Mouse (Mus musculus): ENCODE results near the gene Ip6k3. TPM values are rescaled to one million over a fixed set of nuclear protein-coding genes. Genes with fewer than 3 reads are reported as not detected.
A peak's percentile ranks its signal among the peaks of the same experiment; 100 is the strongest.

Gene Ip6k3
- polyA plus RNA-seq, 2 experiments: 0.04 TPM; not detected in 1

DNA sequence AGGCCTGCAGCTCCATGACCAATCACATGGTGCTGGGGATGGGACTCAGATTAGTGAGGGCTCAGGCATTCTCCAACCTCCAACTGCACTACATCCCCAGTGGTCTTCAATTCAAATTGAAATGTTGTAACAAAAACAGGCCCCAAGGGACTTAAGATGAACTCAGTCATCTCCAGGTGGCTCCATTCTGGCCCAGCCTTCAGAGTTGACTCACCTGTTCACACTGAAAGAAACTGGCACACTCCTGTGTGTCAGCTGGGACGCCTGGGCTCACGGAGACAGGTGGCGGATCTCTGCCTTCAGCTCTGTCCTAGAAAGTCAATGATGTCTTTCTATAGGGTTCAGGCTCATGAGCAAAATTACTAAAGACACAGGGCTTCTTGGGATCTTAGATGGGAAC, 18.5 kb upstream of the Ip6k3 start:
- Histone ChIP-seq H3K4me3 (ENCODE audit: insufficient read depth in 1 of 2, low read depth in 2 of 2, low read length in 2 of 2) (no peak overlapping the region), H3K27ac (no peak overlapping the region), H3K27me3 (ENCODE audit: control insufficient read depth, insufficient read depth, low read length) (no peaks in the 10 kb centered on the region), H3K9me3 (ENCODE audit: control insufficient read depth, low read length) (no peaks in the 10 kb centered on the region), H3K9ac (replicated peaks) (no peak overlapping the region), H3K36me3 (replicated peaks; ENCODE audit: control insufficient read depth, insufficient read depth, low read depth) (no peaks in the 10 kb centered on the region; the same call in 1 of the 2 replicates), H3K4me1 (replicated peaks; ENCODE audit: control insufficient read depth in 2 of 2, insufficient read depth in 2 of 2, low read length in 1 of 2) (peaks cover 13 to 17% of the 10 kb centered on the region in 2 experiments), H3K4me2 (ENCODE audit: low read depth) (no peak overlapping the region)
- DNase-seq (ENCODE audit: low read depth in 3 of 3, low spot score in 3 of 3) (no peak), ATAC-seq (ENCODE audit: insufficient read depth) (no peak)
- TF ChIP-seq EP300 (IDR thresholded peaks at IDR 0.05; ENCODE audit: low read depth): no peak
- TF ChIP-seq CTCF (IDR thresholded peaks at IDR 0.05; ENCODE audit: low read depth): no peak
- 84% methylated on average over 3 of the region's 3 CpGs for WGBS (ENCODE audit: insufficient replicate concordance)

DNA sequence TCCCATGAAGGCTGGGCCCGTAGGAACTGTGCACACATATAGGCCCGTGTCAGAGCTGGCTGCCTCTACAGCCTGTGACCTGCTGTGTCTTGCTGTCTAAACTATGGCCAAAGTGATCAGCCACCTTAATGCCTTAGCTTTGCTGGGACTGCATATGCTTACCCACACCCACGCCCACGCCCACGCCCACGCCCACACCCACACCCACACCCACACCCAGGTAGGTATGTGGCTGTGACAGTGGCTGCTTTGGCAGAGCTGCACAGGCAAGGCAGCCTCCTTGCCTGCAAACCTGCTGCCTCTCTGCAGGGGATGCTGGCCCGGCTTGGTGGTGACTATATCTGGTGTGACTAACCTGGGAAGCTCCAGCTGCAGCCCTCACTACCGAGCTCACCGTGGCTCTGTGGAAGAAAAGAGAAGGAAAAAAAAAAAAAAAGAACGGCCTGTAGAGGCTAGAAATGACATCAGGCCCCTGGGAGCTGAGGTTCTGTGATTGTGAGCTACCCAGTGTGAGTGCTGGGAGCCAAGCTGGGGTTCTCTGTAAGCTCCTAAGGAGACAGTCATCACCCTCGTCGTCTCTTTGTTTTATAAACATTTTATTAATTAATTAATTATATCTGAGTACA, 16.2 kb upstream of the Ip6k3 start:
- TF ChIP-seq EP300 (IDR thresholded peaks at IDR 0.05; ENCODE audit: low read depth) (no peak), CTCF (IDR thresholded peaks at IDR 0.05; ENCODE audit: low read depth) (no peak)
- H3K4me2 ChIP-seq (ENCODE audit: low read depth): peak overlapping the region; percentile 25
- H3K9ac ChIP-seq (replicated peaks): 0 out of 2 replicates have a peak overlapping the region, but pooled peaks have one; percentile 1
- no peak for DNase-seq (ENCODE audit: low read depth in 3 of 3, low spot score in 3 of 3)
- 56% methylated on average over 12 of the region's 12 CpGs for WGBS (ENCODE audit: insufficient replicate concordance)
- peak; percentile 70 for ATAC-seq (ENCODE audit: insufficient read depth)
- no peak overlapping the region for H3K27ac ChIP-seq
- H3K4me1 ChIP-seq (replicated peaks; ENCODE audit: control insufficient read depth in 2 of 2, insufficient read depth in 2 of 2, low read length in 1 of 2): peaks cover 13 to 17% of the 10 kb centered on the region in 2 experiments
- H3K27me3 ChIP-seq (ENCODE audit: control insufficient read depth, insufficient read depth, low read length): no peaks in the 10 kb centered on the region
- H3K9me3 ChIP-seq (ENCODE audit: control insufficient read depth, low read length): peaks cover under 1% of the 10 kb centered on the region
- H3K36me3 ChIP-seq (replicated peaks; ENCODE audit: control insufficient read depth, insufficient read depth, low read depth): no peaks in the 10 kb centered on the region
- H3K4me3 ChIP-seq (ENCODE audit: insufficient read depth in 1 of 2, low read depth in 2 of 2, low read length in 2 of 2): no peak overlapping the region

DNA sequence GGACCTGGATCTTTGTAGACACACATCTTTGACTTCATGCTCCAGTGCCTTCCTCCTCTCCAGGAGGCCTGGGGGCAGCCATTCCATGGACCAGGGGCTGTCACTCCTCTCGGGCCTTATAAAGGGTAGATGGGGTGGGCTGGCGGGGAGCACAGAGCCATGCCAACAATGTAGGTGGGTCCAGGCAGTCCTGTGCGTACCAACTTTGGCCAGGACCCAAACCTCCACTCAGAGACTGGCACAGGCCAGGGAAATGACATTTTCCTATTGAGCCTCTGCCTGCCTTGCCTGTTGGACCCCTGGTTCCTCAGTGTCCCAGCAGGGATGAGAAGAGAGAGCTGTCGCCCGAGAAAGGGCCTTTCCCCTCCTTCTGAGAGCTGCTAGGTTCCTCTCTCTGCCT, 14.8 kb upstream of the Ip6k3 start:
- no peak overlapping the region for H3K9ac ChIP-seq (replicated peaks)
- H3K27ac ChIP-seq: no peak overlapping the region
- peaks cover 13 to 17% of the 10 kb centered on the region in 2 experiments for H3K4me1 ChIP-seq (replicated peaks; ENCODE audit: control insufficient read depth in 2 of 2, insufficient read depth in 2 of 2, low read length in 1 of 2)
- no peaks in the 10 kb centered on the region for H3K36me3 ChIP-seq (replicated peaks; ENCODE audit: control insufficient read depth, insufficient read depth, low read depth)
- no peak for ATAC-seq (ENCODE audit: insufficient read depth)
- peaks cover 3% of the 10 kb centered on the region for H3K9me3 ChIP-seq (ENCODE audit: control insufficient read depth, low read length)
- 78% methylated on average over 5 of the region's 5 CpGs for WGBS (ENCODE audit: insufficient replicate concordance)
- DNase-seq (ENCODE audit: low read depth in 3 of 3, low spot score in 3 of 3): no peak
- H3K4me3 ChIP-seq (ENCODE audit: insufficient read depth in 1 of 2, low read depth in 2 of 2, low read length in 2 of 2): no peak overlapping the region
- TF ChIP-seq CTCF (IDR thresholded peaks at IDR 0.05; ENCODE audit: low read depth): no peak
- TF ChIP-seq EP300 (IDR thresholded peaks at IDR 0.05; ENCODE audit: low read depth): no peak
- H3K27me3 ChIP-seq (ENCODE audit: control insufficient read depth, insufficient read depth, low read length): no peaks in the 10 kb centered on the region
- H3K4me2 ChIP-seq (ENCODE audit: low read depth): no peak overlapping the region

DNA sequence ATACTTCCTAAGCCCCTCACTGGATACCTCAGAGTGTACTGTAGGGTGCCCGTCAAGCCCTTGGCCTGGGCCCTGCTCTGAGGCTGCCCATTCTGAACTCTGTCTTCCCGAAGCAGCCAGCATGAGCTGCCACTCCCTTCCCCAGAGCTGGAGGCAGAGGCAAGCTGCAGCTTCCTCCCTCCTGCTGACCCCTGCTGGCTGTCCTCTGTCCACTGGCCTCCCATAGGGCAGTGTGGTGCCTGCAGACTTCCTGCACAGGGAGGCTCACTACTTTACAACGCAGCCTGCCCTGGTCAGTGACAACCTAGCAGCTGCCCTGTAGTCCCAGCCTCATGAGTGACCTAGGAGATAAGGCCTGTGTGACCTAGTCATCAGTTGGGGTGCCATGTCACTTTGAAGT, 14.1 kb upstream of the Ip6k3 start:
- no peak for DNase-seq (ENCODE audit: low read depth in 3 of 3, low spot score in 3 of 3)
- H3K4me1 ChIP-seq (replicated peaks; ENCODE audit: control insufficient read depth in 2 of 2, insufficient read depth in 2 of 2, low read length in 1 of 2): peaks cover 13 to 17% of the 10 kb centered on the region in 2 experiments
- H3K36me3 ChIP-seq (replicated peaks; ENCODE audit: control insufficient read depth, insufficient read depth, low read depth): no peaks in the 10 kb centered on the region
- peak; percentile 24; the same call in 1 of the 2 replicates for ATAC-seq (ENCODE audit: insufficient read depth)
- 31% methylated on average over 3 of the region's 3 CpGs for WGBS (ENCODE audit: insufficient replicate concordance)
- peaks cover 3% of the 10 kb centered on the region for H3K9me3 ChIP-seq (ENCODE audit: control insufficient read depth, low read length)
- no peaks in the 10 kb centered on the region for H3K27me3 ChIP-seq (ENCODE audit: control insufficient read depth, insufficient read depth, low read length)
- H3K9ac ChIP-seq (replicated peaks): no peak overlapping the region
- TF ChIP-seq CTCF (IDR thresholded peaks at IDR 0.05; ENCODE audit: low read depth) (peak; percentile 67), EP300 (IDR thresholded peaks at IDR 0.05; ENCODE audit: low read depth) (no peak)
- H3K4me2 ChIP-seq (ENCODE audit: low read depth): no peak overlapping the region
- H3K4me3 ChIP-seq (ENCODE audit: insufficient read depth in 1 of 2, low read depth in 2 of 2, low read length in 2 of 2): no peak overlapping the region
- H3K27ac ChIP-seq: no peak overlapping the region

DNA sequence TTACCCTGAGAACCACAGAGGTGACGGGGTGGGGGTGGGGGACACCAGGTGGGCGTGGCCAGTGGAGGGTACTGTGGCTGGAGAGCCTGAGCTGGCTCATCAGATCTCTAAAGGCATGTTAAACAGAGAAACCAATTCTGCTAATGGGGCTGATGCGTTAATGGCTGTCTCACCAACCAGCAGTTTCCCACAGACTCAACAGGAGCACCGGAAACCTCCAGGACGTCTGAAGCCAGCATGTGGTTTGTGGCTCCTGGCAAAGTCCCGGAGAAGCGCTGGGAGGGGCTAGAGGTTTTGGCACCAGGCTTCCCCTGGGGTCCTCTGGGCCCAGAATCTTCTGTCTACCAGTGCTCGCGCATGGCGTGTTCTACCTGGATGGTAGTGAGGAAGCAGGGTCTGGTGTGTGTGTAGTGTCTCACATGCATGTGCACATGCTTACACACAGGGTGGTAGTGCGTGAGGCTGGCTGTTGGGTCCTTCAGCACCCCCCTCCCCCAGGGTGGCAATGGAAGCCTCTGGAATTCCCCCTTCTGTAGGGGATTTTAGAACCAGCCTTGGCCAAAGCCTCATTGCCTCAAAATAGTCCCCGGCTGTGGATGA, 12.2 kb upstream of the Ip6k3 start:
- H3K9ac ChIP-seq (replicated peaks): no peak overlapping the region
- ATAC-seq (ENCODE audit: insufficient read depth) (no peak), DNase-seq (ENCODE audit: low read depth in 3 of 3, low spot score in 3 of 3) (no peak)
- 43% methylated on average over 12 of the region's 12 CpGs for whole genome bisulfite sequencing (ENCODE audit: insufficient replicate concordance)
- H3K27me3 ChIP-seq (ENCODE audit: control insufficient read depth, insufficient read depth, low read length): no peaks in the 10 kb centered on the region
- H3K36me3 ChIP-seq (replicated peaks; ENCODE audit: control insufficient read depth, insufficient read depth, low read depth): no peaks in the 10 kb centered on the region
- H3K4me1 ChIP-seq (replicated peaks; ENCODE audit: control insufficient read depth in 2 of 2, insufficient read depth in 2 of 2, low read length in 1 of 2): peaks cover 13 to 17% of the 10 kb centered on the region in 2 experiments
- H3K4me2 ChIP-seq (ENCODE audit: low read depth): no peak overlapping the region
- H3K27ac ChIP-seq: no peak overlapping the region
- peaks cover 3% of the 10 kb centered on the region for H3K9me3 ChIP-seq (ENCODE audit: control insufficient read depth, low read length)
- no peak for TF ChIP-seq EP300 (IDR thresholded peaks at IDR 0.05; ENCODE audit: low read depth)
- TF ChIP-seq CTCF (IDR thresholded peaks at IDR 0.05; ENCODE audit: low read depth): no peak
- no peak overlapping the region for H3K4me3 ChIP-seq (ENCODE audit: insufficient read depth in 1 of 2, low read depth in 2 of 2, low read length in 2 of 2)

Data from liver, embryonic 14.5 days (tissue).